Mouse (Mus musculus) urinary bladder, adult 2 months (tissue): Measurements from ENCODE around the gene Gm13285. TPM values are rescaled to one million over a fixed set of nuclear protein-coding genes. Genes with fewer than 3 reads are reported as not detected.
"Not testable (repeated sequence)": the region's sequence is repeated elsewhere in the genome, so short reads cannot be mapped to it uniquely, and the experiment has no call there.

Experiments
- DNase-seq: peaks from one replicate; pipeline ENCODE4 v3.0.0; 2022; ENCODE audit warnings: low spot score
- polyA plus RNA-seq: library from polyadenylated mRNA; depleted of rRNA; stranded (reverse); fragments of >200 nt; gene quantifications from 2 replicates; pipeline ENCODE4 v1.2.3, GENCODE M21; 2012; rRNA removed

Gene Gm13285
- polyA plus RNA-seq, 1 experiment: 0.07 TPM

- peak; percentile 89 for DNase-seq
Measured at GRCm38 (mm10) chr4:88793936-88794675, 5.4 kb upstream of the Gm13285 start, which contains the start of gene Gm13275. TSS of gene Gm13275 (plus strand) at chr4:88794487.

DNA sequence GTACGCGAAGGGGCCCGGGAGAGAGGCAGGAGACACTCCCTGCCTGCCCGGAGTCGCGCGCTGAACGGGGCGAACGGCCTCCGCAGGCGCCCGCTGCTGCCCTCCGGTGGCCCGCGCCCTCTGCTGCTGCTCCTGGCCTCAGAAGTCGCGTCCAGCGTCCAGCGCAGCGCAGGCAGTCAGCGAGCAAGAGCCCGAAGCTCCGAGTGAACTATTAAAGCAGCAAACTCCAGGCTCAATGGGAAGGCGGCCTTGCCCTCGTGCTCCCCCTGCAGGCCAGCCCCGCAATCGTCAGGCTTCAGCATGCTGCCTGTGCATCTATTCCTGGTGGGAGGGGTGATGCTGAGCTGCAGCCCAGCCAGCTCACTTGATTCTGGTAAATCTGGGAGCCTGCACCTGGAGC is 2.4 kb upstream of the Gm13285 start, which contains the start of gene Gm13279:
Gene Gm13279, plus strand, starts transcription at position 301 of the 400 bp plus-strand sequence.
- DNase-seq: not testable (repeated sequence)

GRCm38 (mm10) chr4:88802954-88803353 is 3.5 kb downstream of the Gm13285 start, which contains the start of gene Gm13287:
TSS of gene Gm13287 (plus strand) at chr4:88803254.
- not testable (repeated sequence) for DNase-seq

DNA sequence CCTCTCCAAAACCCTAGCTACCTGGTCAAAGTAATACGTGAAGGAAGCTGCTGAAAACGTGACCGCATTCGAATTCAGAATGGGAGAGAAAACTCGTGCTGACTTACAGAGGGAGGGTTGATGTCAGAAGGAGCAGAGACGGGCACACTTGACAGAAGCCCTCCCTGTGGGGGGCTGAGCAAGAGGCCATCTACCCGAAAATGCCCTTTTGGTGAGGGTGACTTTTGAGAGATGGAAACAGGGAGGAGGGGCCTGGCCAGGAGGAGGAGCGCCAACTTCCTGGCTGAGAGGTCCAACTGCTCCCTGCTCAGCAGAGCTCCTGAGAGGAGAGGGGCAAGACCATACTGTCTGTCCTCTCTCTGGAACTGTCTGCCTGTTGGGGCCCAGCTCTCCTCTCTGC is 5.8 kb downstream of the Gm13285 start, which contains the start of gene Gm13288:
Gene Gm13288, plus strand, starts transcription at position 301 of the 400 bp plus-strand sequence.
- DNase-seq: not testable (repeated sequence)

DNA sequence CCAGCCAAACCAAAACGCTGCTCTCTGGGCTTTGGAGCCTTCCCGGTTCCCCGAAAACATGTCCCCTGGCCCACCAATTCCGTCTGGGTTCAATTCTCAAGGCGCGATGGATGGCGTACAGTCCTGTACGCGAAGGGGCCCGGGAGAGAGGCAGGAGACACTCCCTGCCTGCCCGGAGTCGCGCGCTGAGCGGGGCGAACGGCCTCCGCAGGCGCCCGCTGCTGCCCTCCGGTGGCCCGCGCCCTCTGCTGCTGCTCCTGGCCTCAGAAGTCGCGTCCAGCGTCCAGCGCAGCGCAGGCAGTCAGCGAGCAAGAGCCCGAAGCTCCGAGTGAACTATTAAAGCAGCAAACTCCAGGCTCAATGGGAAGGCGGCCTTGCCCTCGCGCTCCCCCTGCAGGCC is 6.3 kb downstream of the Gm13285 start:
- not testable (repeated sequence) for DNase-seq

- no peak for DNase-seq
Measured at GRCm38 (mm10) chr4:88815928-88816327, 16.5 kb downstream of the Gm13285 start, which contains the start of gene Ifna7. TSS of gene Ifna7 (plus strand) at chr4:88816228.

- DNase-seq: no peak
Measured at GRCm38 (mm10) chr4:88819659-88820058, 20.2 kb downstream of the Gm13285 start, which contains the start of gene Ifna11. TSS of gene Ifna11 (plus strand) at chr4:88819959.

DNA sequence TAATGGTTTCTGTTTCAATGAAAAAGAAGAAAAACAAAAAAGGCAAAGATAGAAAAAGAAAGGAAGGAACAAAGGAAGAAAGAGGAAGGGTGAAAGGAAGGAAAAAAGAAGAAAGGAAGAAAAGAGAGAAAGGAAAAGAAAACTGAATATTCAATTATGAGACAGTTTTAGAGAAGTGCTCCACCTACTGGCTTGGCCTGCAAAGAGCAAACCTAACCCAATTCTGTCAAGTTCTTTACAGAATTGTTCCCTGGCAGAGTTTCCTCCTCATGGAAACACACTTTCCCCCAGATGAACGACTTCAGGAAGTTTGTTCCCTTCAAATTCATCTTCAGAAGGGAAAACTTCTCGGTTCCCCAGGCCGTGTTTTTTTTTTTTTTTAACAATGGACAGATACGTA is 23.5 kb downstream of the Gm13285 start:
- no peak for DNase-seq

GRCm38 (mm10) chr4:88827116-88827515 is 27.7 kb downstream of the Gm13285 start, which contains the start of gene Ifna6:
TSS of gene Ifna6 (plus strand) at chr4:88827416.
- DNase-seq: not testable (repeated sequence)

DNA sequence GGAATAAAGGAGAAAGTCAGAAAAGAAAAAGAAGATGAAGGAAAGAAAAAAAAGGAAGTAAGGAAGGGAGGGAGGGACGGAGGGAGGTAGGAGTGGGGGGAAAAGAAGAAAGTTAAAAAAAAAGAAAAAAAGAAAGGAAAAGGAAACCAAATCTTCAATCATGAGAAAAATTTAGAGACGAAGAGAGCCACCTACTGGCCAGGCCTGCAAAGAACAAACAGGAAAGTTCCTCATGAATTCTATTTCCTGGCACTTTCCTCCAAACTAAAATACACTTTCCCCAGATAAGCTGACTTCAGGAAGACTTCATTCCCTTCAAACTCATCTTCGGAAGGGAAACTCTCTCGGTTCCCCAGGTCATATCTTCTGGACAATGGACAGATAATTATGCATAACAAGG is 31.1 kb downstream of the Gm13285 start:
- no peak for DNase-seq

DNA sequence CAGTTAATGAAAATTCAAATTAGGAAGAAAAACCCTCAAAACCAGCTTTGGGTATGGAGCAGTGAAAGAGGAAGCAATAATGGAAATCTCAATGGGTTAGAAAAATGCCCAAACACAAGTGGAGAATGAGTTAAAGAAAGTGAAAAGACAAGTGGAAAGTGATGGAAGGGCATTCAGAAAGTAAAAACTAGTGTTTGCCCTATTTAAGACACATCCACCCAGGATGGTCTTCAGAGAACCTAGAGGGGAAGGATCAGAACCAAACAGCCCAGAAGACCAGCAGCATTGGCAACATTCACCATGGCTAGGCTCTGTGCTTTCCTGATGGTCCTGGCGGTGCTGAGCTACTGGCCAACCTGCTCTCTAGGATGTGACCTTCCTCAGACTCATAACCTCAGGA is 35.8 kb downstream of the Gm13285 start, which contains the start of gene Ifna5:
Gene Ifna5, plus strand, starts transcription at position 301 of the 400 bp plus-strand sequence.
- DNase-seq: not testable (repeated sequence)

DNA sequence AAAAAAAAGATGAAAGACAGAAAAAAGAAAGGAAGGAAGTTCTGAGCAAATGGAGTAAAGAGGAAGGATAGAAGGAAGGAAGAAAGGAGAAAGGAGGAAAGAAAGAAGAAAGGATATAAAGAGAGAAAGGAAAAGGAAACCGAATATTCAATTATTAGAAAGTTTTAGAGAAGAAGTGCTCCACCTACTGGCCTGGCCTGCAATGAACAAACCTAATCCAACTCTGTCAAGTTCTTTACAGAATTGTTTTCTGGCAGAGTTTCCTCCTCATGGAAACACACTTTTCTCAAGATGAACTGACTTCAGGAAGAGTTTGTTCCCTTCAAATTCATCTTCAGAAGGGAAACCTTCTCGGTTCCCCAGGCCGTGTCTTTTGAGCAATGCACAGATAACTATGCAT is 39.4 kb downstream of the Gm13285 start:
- no peak for DNase-seq

DNA sequence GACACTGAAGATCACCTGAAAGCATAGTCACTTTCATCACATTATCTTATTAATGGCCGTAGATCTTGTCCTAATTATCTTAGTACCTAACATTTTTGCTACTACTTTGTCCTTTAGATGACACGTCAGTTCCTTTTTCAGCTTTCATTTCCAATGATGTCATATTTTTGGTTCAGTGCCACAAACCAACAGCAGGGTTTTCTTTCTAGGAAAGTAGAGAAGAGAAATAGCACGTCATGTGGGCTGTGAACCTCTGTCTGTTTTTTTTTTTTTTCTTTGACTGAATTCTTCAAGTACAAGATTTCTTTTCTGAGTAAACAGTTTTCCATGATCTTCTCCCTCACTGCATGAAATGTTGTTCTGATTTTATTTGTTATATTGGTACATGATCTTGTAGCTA is 40.6 kb downstream of the Gm13285 start:
- no peak for DNase-seq

GRCm38 (mm10) chr4:88841438-88841911 is 42.0 kb downstream of the Gm13285 start, which contains the start of gene Ifna4:
TSS of gene Ifna4 (plus strand) at chr4:88841861.
- DNase-seq: no peak

DNA sequence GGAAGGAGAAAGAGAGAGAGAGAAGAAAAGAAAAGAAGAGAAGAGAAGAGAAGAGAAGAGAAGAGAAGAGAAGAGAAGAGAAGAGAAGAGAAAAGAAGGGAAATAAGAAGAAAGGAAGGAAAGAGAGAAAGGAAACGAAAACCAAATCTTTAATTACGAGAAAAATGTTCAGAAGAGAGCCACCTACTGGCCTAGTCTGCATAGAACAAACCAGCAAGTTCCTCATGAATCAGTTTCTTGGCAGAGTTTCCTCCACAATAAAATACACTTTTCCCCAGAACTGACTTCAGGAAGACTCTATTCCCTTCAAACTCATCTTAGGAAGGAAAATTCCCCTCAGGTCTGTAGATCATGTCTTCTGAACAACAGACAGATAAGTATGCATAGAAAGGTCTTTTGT is 45.9 kb downstream of the Gm13285 start:
- DNase-seq: no peak

DNA sequence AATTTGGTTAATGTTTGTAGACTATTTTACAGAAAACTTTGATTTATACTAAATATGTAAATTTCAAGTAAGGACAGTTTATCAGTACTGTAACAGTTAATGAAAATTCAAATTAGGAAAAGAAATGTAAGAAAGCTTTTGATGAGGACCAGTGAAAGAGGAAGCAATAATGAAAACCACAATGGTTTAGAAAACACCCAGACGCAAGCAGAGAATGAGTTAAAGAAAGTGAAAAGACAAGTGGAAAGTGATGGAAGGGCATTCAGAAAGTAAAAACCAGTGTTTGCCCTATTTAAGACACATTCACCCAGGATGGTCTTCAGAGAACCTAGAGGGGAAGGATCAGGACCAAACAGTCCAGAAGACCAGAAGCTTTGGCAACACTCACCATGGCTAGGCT is 50.2 kb downstream of the Gm13285 start, which contains the start of gene Ifna1:
Gene Ifna1, plus strand, starts transcription at position 390 of the 400 bp plus-strand sequence.
- no peak for DNase-seq

Other genes with a start within 250 kb of the Gm13285 start
- not detected in 2 replicates for gene Ifna15, start 241.4 kb upstream of the Gm13285 start, polyA plus RNA-seq
- not detected in 2 replicates for gene Ifna14, start 227.9 kb upstream of the Gm13285 start, polyA plus RNA-seq
- gene Ifna9, start 207.3 kb upstream of the Gm13285 start, polyA plus RNA-seq: not detected in 2 replicates
- not detected in 2 replicates for gene Ifna12, start 196.3 kb upstream of the Gm13285 start, polyA plus RNA-seq
- not detected in 2 replicates for gene C87499, start 165.3 kb upstream of the Gm13285 start, polyA plus RNA-seq
- gene Ifna13, start 155.2 kb upstream of the Gm13285 start, polyA plus RNA-seq: not detected in 2 replicates
- not detected in 2 replicates for gene Ifna16, start 122.7 kb upstream of the Gm13285 start, polyA plus RNA-seq
- not detected in 2 replicates for gene Ifna2, start 115.8 kb upstream of the Gm13285 start, polyA plus RNA-seq
- not detected in 2 replicates for gene Ifnab, start 108.3 kb upstream of the Gm13285 start, polyA plus RNA-seq
- 0.25 and 0.66 TPM in 2 replicates for gene Gm26566, start 77.9 kb upstream of the Gm13285 start, polyA plus RNA-seq
- 40.0 and 42.0 TPM in 2 replicates for gene Klhl9, start 77.2 kb upstream of the Gm13285 start, polyA plus RNA-seq
- not detected in 2 replicates for gene Gm13271, start 44.8 kb upstream of the Gm13285 start, polyA plus RNA-seq
- gene Gm13283, start 39.5 kb upstream of the Gm13285 start, polyA plus RNA-seq: 0.04 and 0.10 TPM in 2 replicates
- 0.07 TPM in 1 of 2 replicates, not detected in the other for gene Gm13290, start 25.8 kb upstream of the Gm13285 start, polyA plus RNA-seq
- not detected in 2 replicates for gene Gm13289, start 22.7 kb upstream of the Gm13285 start, polyA plus RNA-seq
- not detected in 2 replicates for gene Gm13272, start 19.8 kb upstream of the Gm13285 start, polyA plus RNA-seq
- 0.12 TPM in 1 of 2 replicates, not detected in the other for gene Ifnz, start 17.5 kb upstream of the Gm13285 start, polyA plus RNA-seq
- not detected in 2 replicates for gene Gm13276, start 14.0 kb upstream of the Gm13285 start, polyA plus RNA-seq
- gene Gm13277, start 11.0 kb upstream of the Gm13285 start, polyA plus RNA-seq: not detected in 2 replicates
- not detected in 2 replicates for gene Gm13278, start 8.1 kb upstream of the Gm13285 start, polyA plus RNA-seq
- not detected in 2 replicates for gene Gm13275, start 5.2 kb upstream of the Gm13285 start, polyA plus RNA-seq
- gene Gm13279, start 2.3 kb upstream of the Gm13285 start, polyA plus RNA-seq: not detected in 2 replicates
- 0.15 TPM in 1 of 2 replicates, not detected in the other for gene Gm13287, start 3.6 kb downstream of the Gm13285 start, polyA plus RNA-seq
- gene Gm13288, start 5.9 kb downstream of the Gm13285 start, polyA plus RNA-seq: 0.01 TPM in 1 of 2 replicates, not detected in the other
- gene Ifna7, start 16.6 kb downstream of the Gm13285 start, polyA plus RNA-seq: not detected in 2 replicates
- not detected in 2 replicates for gene Ifna11, start 20.3 kb downstream of the Gm13285 start, polyA plus RNA-seq
- gene Ifna6, start 27.8 kb downstream of the Gm13285 start, polyA plus RNA-seq: not detected in 2 replicates
- gene Ifna5, start 35.9 kb downstream of the Gm13285 start, polyA plus RNA-seq: not detected in 2 replicates
- gene Ifna4, start 42.2 kb downstream of the Gm13285 start, polyA plus RNA-seq: not detected in 2 replicates
- gene Ifna1, start 50.4 kb downstream of the Gm13285 start, polyA plus RNA-seq: not detected in 2 replicates
- gene Ifne, start 80.5 kb downstream of the Gm13285 start, polyA plus RNA-seq: 0.48 and 0.80 TPM in 2 replicates